8 mouse cellular contexts compared by ENCODE assay signal in the genomic region with DNA sequence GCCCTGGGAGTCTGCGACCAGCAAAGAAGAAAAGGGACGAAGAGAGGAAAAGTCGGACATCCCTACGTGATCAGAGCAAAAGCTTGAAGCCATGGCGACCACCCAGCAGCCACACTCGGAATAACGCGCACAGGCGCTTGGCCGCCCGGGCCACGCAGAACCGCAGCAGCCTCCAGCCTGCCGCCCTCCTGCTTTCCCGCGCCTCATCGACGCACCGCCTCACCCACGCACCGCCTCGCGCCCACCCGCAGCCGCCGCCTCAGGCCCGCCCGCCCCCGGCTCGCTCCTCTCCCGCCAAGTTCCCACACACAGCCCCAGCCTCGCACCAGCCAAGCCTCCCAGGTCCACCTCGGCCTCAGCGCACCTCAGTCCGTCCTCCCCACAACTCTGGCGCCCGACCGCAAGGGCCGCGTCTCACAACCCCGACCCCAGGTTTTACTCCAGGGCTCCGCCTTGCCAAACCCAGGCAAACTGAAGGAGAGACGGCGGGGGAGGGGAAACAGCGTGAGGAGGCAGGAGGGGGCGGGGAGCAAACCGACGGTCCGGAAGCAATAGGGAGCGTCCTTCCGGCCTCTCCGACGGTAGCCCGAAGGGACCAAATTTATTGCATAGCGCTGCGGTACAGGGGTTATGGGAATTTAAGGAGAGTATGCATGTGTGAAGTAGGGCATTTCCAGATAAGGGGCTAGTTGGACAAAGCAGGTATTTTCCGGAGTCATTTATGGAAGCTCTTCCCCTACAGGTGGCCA. TPM values are rescaled to one million over a fixed set of nuclear protein-coding genes. Genes with fewer than 3 reads are reported as not detected.
DNase-seq lines count a peak whose midpoint lies in the region; ATAC-seq and TF ChIP-seq lines count a peak whose summit lies in the region.
"Not testable (repeated sequence)": the region's sequence is repeated elsewhere in the genome, so short reads cannot be mapped to it uniquely, and the experiment has no call there.

A gene (minus strand): TSS at position 502 of the 749 bp plus-strand sequence.

- H3K4me2 ChIP-seq in heart, embryonic 15.5 days, result peak within 1 kb of the TSS; percentile 55
- peak within 1 kb of the TSS; percentile 67 for H3K4me2 ChIP-seq in liver, embryonic 14.5 days (ENCODE audit: low read depth)
- peak within 1 kb of the TSS; percentile 39 for H3K4me2 ChIP-seq in neural tube, embryonic 11.5 days (ENCODE audit: low read depth)
- H3K4me2 ChIP-seq in stomach, postnatal 0 days (replicated peaks; ENCODE audit: low read depth), result peak within 1 kb of the TSS; percentile 53

- not testable (repeated sequence) for H3K4me1 ChIP-seq in forebrain, embryonic 10.5 days; heart, embryonic 15.5 days (replicated peaks); neural tube, embryonic 11.5 days (ENCODE audit: control insufficient read depth, insufficient read depth, low read length); stomach, postnatal 0 days (replicated peaks; ENCODE audit: control insufficient read depth, insufficient read depth)
- peaks cover 2 to 20% of the 10 kb centered on the region in 2 experiments; a peak in 2 of 4 replicates for H3K4me1 ChIP-seq in liver, embryonic 14.5 days (replicated peaks; ENCODE audit: control insufficient read depth in 2 of 2, insufficient read depth in 2 of 2, low read length in 1 of 2)

- H3K9ac ChIP-seq in heart, embryonic 15.5 days, result peak within 1 kb of the TSS; percentile 58
- H3K9ac ChIP-seq in liver, embryonic 14.5 days (replicated peaks), result peak within 1 kb of the TSS; percentile 77
- peak within 1 kb of the TSS; percentile 44 for H3K9ac ChIP-seq in neural tube, embryonic 11.5 days (ENCODE audit: low read length)
- peak within 1 kb of the TSS; percentile 53 for H3K9ac ChIP-seq in stomach, postnatal 0 days (ENCODE audit: low read length)

- H3K36me3 ChIP-seq in forebrain, embryonic 10.5 days (replicated peaks), result peaks cover 29% of the 10 kb centered on the region
- H3K36me3 ChIP-seq in heart, embryonic 15.5 days, result peaks cover 17% of the 10 kb centered on the region
- peaks cover 12% of the 10 kb centered on the region for H3K36me3 ChIP-seq in liver, embryonic 14.5 days (replicated peaks; ENCODE audit: control insufficient read depth, insufficient read depth, low read depth)
- not testable (repeated sequence) for H3K36me3 ChIP-seq in neural tube, embryonic 11.5 days (ENCODE audit: control insufficient read depth, insufficient read depth, low read length); stomach, postnatal 0 days (ENCODE audit: control insufficient read depth, insufficient read depth, low read length)

- not testable (repeated sequence) for TF ChIP-seq CTCF in liver, embryonic 14.5 days (IDR thresholded peaks at IDR 0.05; ENCODE audit: low read depth); stomach, postnatal 0 days (IDR thresholded peaks at IDR 0.05; ENCODE audit: low read depth)

- H3K27ac ChIP-seq in forebrain, embryonic 10.5 days, result peak within 1 kb of the TSS; percentile 85
- H3K27ac ChIP-seq in heart, embryonic 15.5 days, result peak within 1 kb of the TSS; percentile 63; the same call in 1 of the 2 replicates
- not testable (repeated sequence) for H3K27ac ChIP-seq in liver, embryonic 14.5 days; neural tube, embryonic 11.5 days (ENCODE audit: low read depth, low read length); stomach, postnatal 0 days (replicated peaks)

- peak; percentile 43; the same call in 1 of the 2 replicates for TF ChIP-seq EP300 in liver, embryonic 14.5 days (IDR thresholded peaks at IDR 0.05; ENCODE audit: low read depth)
- not testable (repeated sequence) for TF ChIP-seq EP300 in stomach, postnatal 0 days (optimal IDR thresholded peaks at IDR 0.05)

- not testable (repeated sequence) for H3K9me3 ChIP-seq in forebrain, embryonic 10.5 days; heart, embryonic 15.5 days (replicated peaks); liver, embryonic 14.5 days (ENCODE audit: control insufficient read depth, low read length); neural tube, embryonic 11.5 days (ENCODE audit: control insufficient read depth, low read length); stomach, postnatal 0 days (ENCODE audit: control insufficient read depth, low read length)

- ATAC-seq in heart, embryonic 15.5 days (replicated peaks; ENCODE audit: insufficient number of reproducible peaks, insufficient read depth, low FRiP score, low read depth), result peak; percentile 91
- ATAC-seq in liver, embryonic 14.5 days (ENCODE audit: insufficient read depth), result peak; percentile 94
- ATAC-seq in neural tube, embryonic 11.5 days (ENCODE audit: insufficient read depth, low FRiP score, low TSS enrichment), result peak; percentile 97
- peak; percentile 97 for ATAC-seq in stomach, postnatal 0 days (ENCODE audit: low FRiP score, low TSS enrichment)

- H3K4me3 ChIP-seq in forebrain, embryonic 10.5 days, result peak within 1 kb of the TSS; percentile 62
- peak within 1 kb of the TSS; percentile 56 for H3K4me3 ChIP-seq in heart, embryonic 15.5 days
- peak within 1 kb of the TSS; percentile 53 to 96 for H3K4me3 ChIP-seq in liver, embryonic 14.5 days (ENCODE audit: insufficient read depth in 1 of 2, low read depth in 2 of 2, low read length in 2 of 2)
- peak within 1 kb of the TSS; percentile 49 for H3K4me3 ChIP-seq in neural tube, embryonic 11.5 days (ENCODE audit: low read depth, low read length)
- peak within 1 kb of the TSS; percentile 45 for H3K4me3 ChIP-seq in stomach, postnatal 0 days (ENCODE audit: low read depth, low read length)

- WGBS in forebrain, embryonic 10.5 days, result 0% methylated on average over 38 of the region's 57 CpGs
- WGBS in heart, embryonic 15.5 days, result under 1% methylated on average over 32 of the region's 57 CpGs
- under 1% methylated on average over 29 of the region's 57 CpGs for WGBS in liver, embryonic 14.5 days (ENCODE audit: insufficient replicate concordance)
- 0% methylated on average over 29 of the region's 57 CpGs for WGBS in neural tube, embryonic 11.5 days
- under 1% methylated on average over 29 of the region's 57 CpGs for whole genome bisulfite sequencing in stomach, postnatal 0 days

- peak; percentile 68 to 86 for DNase-seq in CD8-positive naive resting alpha-beta T cell, adult 2 months (ENCODE audit: low read depth in 2 of 2, low spot score in 2 of 2)
- peak; percentile 93 for DNase-seq in c-Kit-positive CD71-negative TER-119-negative erythroid progenitor cells, embryonic 14.5 days (ENCODE audit: low read depth)
- peak; percentile 94 for DNase-seq in forebrain, embryonic 10.5 days (ENCODE audit: extremely low spot score, low spot score)
- DNase-seq in kidney, postnatal 25 days, result peak; percentile 97
- peak; percentile 93 to 94 (median 93) for DNase-seq in liver, embryonic 14.5 days (ENCODE audit: low read depth in 3 of 3, low spot score in 3 of 3)
- peak; percentile 96 for DNase-seq in neural tube, embryonic 11.5 days (ENCODE audit: low spot score)
- DNase-seq in stomach, postnatal 0 days (ENCODE audit: low spot score), result peak; percentile 95

- H3K27me3 ChIP-seq in forebrain, embryonic 10.5 days (ENCODE audit: poor library complexity, severe bottlenecking); heart, embryonic 15.5 days; liver, embryonic 14.5 days (ENCODE audit: control insufficient read depth, insufficient read depth, low read length); neural tube, embryonic 11.5 days (ENCODE audit: control insufficient read depth, insufficient read depth, low read length); stomach, postnatal 0 days (ENCODE audit: control insufficient read depth, insufficient read depth, low read length): not testable (repeated sequence)

RNA-seq across cellular contexts. Expression of the gene that starts here (rescaled TPM):
- polyA plus RNA-seq in forebrain, embryonic 10.5 days (2016; fragmentation: Nextera tagmentation; extraction: Ambion mirVana), result 59.1 and 64.2 TPM in 2 replicates
- polyA plus RNA-seq in heart, embryonic 15.5 days (2015; fragmentation: Nextera tagmentation; extraction: Ambion mirVana), result 16.7 and 22.4 TPM in 2 replicates
- 11.2 and 14.1 TPM in 2 replicates for polyA plus RNA-seq in liver, embryonic 14.5 days (2012; rRNA removed)
- 13.4 and 15.2 TPM in 2 replicates for polyA plus RNA-seq in liver, embryonic 14.5 days (2014; fragmentation: Nextera tagmentation; extraction: Ambion mirVana)
- polyA plus RNA-seq in neural tube, embryonic 11.5 days (2014; fragmentation: Nextera tagmentation; extraction: Ambion mirVana), result 67.1 and 68.7 TPM in 2 replicates
- polyA plus RNA-seq in stomach, postnatal 0 days (2015; fragmentation: Nextera tagmentation; extraction: Ambion mirVana), result 8.6 and 9.2 TPM in 2 replicates
